Mouse (Mus musculus) right cerebral cortex, postnatal 36 days (tissue): Measurements from ENCODE around the gene Vps25.

Experiments
- DNase-seq, 2 experiments: peaks; one replicate each; pipeline ENCODE4 v3.0.0; 2022; ENCODE audit warnings: low spot score in 2 of 2, mixed read lengths in 1 of 2

The Vps25 gene

DNA sequence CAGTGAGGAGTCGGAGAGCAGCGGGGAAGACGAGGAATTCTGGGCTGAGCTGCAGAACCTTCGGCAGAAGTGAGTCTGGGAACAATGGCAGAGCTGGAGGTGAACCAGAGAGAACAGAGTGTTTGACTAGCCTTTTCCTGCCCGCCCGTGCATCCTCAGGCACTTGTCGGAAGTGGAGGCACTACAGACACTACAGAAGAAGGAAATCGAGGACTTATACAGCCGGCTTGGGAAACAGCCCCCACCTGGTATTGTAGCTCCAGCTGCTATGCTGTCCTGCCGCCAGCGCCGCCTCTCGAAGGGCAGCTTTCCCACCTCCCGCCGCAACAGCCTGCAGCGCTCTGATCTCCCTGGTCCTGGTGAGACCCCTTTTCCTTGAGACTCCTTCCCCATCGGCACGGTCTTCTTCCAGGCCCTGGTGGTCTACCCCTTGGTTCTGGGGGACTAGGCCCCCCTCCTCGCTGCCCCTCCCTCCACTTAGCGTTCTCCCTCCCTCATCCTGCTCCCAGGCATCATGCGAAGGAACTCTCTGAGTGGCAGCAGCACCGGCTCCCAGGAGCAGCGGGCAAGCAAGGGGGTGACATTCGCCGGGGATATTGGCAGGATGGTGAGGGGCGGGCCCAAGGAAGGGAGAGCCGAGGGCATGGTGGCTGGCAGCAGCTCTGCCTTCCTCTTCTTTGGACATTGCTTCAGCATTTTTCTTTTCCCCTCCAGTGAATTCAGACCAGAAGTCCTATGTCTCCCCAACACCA is 23.0 kb downstream of the Vps25 start:
- DNase-seq, result no peak

DNA sequence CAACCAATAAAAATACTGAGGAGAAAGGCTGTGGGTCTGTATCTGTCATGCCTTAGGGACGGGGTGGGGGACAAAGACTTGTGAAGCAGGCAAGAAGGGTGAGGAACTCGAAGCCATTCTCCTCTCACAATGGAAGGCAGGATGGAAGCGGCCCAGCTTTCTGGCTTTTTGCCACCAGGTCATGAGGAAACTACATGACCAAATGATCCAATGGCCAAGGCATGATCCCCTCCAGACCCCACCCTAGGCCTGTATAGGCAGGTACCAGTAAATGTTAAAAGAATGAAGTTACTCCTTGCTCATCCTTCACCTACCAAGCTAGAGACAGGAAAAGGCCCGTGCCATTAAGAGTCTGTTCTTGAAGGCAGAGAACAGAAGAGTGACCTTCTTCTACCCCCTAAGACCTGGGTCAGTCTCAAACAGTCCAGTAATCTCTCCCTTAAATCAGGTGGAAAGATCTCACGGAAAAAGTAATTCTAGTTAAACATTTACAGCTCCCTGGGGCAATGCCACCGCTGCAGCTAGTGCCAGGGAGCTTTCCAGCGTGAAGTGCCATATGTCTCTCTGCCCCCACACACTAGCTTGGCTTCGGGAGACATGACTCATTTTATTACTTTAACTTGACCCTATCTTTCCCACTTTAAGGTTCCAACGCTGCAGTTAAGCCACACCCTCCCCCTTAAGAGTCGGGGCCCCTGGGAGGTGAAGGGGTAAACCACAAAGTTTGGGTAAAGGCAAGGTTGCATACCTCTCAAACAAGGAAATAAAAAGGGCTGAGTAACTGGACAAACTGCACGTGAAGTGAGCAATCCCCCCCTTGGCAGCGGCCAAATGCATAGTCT is 24.1 kb downstream of the Vps25 start:
- no peak for DNase-seq

DNA sequence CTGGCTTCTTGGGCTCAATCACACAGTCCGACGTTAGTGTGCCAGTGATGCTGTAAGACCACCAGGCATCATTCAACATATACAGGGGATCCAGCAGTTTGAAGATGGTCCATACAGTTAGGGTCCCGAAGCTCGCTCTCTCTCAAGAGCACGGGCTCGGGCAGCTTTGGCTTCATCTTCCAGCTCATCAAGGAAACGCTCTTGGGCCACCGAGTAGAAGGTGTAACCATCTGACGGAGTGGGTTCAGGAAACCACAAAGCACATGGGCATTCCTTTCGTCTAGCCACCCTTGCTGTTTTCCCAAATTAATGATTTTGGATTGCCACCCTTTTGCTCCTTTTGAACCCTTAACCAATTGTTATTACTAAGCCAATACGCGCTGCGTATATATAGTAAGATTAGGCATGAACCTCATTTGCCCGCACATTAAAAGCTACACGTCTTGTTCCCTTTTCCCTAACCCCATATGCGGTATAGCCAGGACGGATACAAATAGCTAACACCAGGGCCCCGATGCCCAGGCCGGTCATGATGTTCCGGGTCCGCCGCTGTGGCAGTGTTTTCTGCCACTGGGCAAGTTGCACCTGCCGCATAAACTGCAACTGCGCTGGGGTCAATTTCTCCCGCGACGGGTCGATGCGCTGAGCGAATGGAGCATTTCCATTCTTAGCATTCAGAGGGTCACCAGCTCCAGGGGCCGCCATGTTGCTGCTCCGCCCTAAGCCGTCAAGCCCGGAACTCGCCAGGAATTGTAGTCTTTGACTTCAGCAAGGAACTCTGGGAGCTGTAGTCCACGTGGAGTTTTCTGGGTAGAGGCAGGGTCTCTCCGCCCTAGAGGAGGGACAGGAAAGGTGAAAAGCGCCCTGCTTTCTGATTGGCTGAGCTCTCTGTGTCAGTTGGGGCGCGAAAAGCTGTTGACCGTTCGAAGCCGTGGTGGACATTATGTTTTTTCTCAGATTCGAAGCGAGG is 25.0 kb downstream of the Vps25 start, which contains the start of the genes Cntd1 and Coa3:
Gene Cntd1 (plus strand): TSS at position 790 of the 970 bp plus-strand sequence.
Gene Coa3 (minus strand): TSS at position 892 of the 970 bp plus-strand sequence.
- peak; percentile 82 to 85 for DNase-seq

- no peak for DNase-seq
Measured at GRCm38 (mm10) chr11:101279193-101279569, 25.7 kb downstream of the Vps25 start.

DNA sequence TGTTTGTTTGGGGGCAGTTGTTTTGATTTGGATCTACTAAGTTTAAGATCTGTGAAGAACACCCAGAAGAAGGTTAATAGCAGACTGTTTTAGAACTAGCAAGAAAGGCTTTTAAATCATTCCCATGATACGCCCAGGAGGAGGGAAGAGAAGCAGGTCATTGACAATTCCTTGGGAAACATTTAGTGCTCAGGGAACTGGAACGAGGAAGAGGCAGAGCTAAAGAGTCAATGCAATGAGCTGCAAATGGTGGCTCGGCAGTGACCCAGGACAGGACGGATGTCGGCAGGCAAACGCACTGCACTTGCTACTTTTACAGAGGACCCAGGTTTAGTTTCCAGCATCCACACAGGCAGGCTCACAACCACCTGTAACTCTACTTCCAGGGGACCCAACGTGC is 27.3 kb downstream of the Vps25 start:
- DNase-seq, result no peak

- DNase-seq, result no peak
Measured at GRCm38 (mm10) chr11:101282896-101283295, 29.4 kb downstream of the Vps25 start.

DNA sequence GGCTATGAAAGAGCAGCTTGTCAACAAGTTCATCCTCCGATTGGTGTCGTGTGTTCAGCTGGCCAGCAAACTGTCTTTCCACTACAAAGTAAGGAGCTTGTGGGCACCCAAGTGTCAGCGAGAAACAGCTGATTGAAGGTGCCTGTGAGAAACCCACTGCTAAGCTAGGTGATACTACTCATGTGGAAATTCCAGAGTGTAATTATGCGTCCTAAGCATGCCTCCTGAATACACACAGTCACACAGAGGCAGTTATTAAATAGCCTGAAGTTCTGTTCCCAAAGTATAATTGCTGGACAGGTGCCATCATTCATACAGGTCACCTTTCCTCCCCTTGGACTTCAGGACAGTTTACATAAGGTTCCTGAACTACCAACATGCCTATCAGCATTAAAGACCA is 30.3 kb downstream of the Vps25 start:
- no peak for DNase-seq

- no peak for DNase-seq
Measured at GRCm38 (mm10) chr11:101287306-101287705, 33.8 kb downstream of the Vps25 start.

GRCm38 (mm10) chr11:101291231-101291630 is 37.7 kb downstream of the Vps25 start:
- no peak for DNase-seq

GRCm38 (mm10) chr11:101295191-101295590 is 41.7 kb downstream of the Vps25 start:
- DNase-seq, result no peak

GRCm38 (mm10) chr11:101300881-101301280 is 47.4 kb downstream of the Vps25 start:
- DNase-seq, result no peak

DNA sequence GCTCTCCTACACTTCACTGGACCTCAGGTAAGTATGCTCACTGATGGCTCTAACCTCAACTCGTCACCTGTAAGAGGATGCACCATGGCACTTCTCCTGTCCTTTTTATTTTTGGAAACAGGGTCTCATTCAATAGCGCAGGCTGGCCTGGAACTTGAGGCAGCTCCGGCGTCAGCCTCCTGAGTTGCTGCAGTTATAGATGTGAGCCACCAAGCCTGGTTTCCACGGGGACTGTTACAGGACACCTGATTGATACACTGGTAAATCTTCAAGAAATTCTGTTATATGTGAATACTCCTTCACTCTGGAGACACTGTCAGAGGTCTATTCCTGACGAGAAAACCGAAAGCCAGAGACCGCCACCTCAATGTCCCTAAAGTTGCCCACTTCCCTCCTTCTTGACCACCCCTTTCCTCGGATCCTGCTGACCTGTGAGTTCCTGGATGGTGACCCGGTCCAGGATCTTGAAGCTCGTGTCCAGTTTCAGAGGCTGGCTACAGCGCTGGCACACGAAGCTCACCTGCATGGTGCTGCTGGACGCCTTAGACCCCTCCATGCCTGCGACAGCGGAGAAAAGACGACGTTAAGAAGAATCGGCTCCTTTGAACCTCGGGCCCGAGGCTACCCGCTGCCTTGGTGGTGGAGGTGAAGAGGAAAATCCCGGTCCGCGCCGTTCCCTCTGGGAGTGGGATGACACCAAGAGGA is 47.9 kb downstream of the Vps25 start:
- no peak for DNase-seq

DNA sequence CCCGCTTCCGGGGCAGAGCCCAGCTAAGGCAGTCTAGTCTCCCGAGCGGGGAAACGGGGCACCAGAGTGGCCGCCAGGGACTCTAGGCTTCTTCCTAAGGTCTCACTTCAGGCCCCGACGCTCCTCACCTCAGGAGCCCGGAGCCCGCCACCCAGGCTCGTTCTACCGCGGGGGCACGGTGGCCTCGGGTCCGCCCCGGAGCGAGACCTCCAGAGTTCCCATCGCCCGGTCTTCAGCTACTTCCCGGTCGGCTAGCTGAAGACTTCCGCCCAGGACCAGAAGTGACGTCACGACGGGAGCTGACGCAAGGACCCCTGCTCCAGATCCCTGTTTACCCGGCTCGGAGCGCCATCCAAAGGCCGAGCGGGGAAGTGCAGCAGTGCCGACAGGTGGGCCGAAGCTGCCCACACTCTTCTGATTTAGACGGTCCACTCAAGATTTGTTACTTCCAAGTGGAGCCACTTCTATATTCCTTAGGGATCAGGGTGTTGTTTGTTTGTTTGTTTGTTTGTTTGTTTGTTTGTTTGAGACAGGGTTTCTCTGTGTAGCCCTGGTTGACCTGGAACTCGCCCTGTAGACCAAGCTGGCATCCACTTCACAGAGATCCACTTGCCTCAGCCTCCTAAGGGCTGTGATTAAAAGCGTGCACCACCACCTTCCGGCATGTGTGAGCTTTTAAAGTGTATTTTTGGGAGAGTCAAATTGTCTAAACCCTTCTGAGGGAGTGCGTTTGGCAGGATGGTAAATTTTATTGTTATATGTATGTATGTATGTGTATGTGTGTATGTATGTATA is 48.7 kb downstream of the Vps25 start, which contains the start of gene Becn1:
Gene Becn1 (minus strand): TSS at position 283 of the 795 bp plus-strand sequence.
- DNase-seq, result peak; percentile 92 to 93

GRCm38 (mm10) chr11:101307744-101308143 is 54.2 kb downstream of the Vps25 start:
- DNase-seq, result no peak
